Mouse (Mus musculus): Measurements from ENCODE around the gene Eif2ak1.
A peak's percentile ranks its signal among the peaks of the same experiment; 100 is the strongest.
"Not testable (repeated sequence)": the region's sequence is repeated elsewhere in the genome, so short reads cannot be mapped to it uniquely, and the experiment has no call there.

The Eif2ak1 gene

GRCm38 (mm10) chr5:143817116-143817930, at the start of gene Eif2ak1:
Gene Eif2ak1 (plus strand): TSS chr5:143817788.
- peak; percentile 98 for DNase-seq (ENCODE audit: low spot score)

DNA sequence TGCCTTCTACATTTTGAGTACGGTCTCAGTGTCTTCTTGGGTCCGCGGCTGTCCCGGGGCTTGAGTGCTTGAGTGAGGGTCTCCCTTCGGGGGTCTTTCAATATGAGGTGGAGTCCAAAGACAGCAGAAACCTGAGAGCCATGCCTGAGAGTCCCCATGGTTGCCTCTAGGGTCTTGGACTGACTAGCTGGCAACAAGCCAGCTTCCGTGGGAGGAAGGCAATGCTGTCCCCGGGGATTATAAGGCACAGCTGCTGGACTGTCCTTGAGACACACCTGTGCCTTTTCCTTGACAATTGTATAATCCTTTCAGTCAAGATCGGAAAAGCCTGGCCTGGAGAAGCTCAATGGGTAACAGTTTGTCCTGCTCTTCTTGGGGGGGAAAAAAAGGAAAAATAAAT, 35.6 kb upstream of the Eif2ak1 start:
- DNase-seq (ENCODE audit: low spot score) = no peak

- DNase-seq (ENCODE audit: low spot score) = no peak
Measured at GRCm38 (mm10) chr5:143785391-143785790, 32.2 kb upstream of the Eif2ak1 start.

DNA sequence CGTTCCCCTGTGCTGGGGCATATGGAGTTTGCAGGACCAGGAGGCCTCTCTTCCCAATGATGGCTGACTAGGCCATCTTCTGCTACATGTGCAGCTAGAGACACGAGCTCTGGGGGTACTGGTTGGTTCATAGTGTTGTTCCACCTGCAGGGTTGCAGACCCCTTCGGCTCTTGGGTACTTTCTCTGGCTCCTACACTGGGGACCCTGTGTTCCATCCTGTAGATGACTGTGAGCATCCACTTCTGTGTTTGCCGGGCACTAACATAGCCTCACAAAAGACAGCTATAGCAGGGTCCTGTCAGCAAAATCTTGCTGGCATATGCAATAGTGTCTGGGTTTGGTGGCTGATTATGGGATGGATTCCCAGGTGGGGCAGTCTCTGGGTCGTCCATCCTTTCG, 16.4 kb upstream of the Eif2ak1 start:
- not testable (repeated sequence) for DNase-seq (ENCODE audit: low spot score)

DNA sequence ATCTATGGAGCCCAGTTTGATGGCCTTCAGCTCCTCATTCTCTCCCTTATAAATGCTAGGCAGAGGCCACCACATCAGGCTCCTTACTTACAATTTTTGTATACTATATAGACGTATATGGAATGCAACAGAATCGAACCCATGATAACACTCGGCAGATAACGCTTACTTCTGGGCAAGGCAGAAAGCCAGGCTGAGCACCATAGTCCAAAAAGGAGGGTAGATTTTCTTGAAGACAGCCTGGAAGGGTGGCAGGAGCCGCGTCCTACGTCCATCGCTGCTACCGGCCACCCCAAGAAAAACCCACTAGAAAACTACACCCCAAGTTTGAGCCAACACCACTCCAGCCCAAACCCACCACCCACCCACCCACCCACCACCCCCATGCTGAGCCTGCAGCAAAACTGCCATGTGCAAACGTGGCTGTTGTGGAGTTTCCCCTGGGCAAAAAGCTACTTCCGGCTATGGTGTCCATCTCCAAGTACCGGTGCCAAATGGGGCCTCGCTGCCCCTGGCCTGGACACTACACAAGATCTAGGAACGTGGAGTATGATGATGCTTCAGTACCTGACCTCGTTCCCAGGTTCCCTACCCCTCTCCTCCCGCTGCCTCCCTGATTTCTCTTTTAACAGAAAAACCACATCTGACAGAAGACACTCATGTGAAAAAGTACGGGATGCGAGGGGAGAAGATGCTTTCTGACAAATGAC, 13.4 kb upstream of the Eif2ak1 start:
- DNase-seq (ENCODE audit: low spot score) = no peak

- DNase-seq (ENCODE audit: low spot score) = no peak
Measured at GRCm38 (mm10) chr5:143807268-143807667, 10.3 kb upstream of the Eif2ak1 start.

- no peak for DNase-seq (ENCODE audit: low spot score)
Measured at GRCm38 (mm10) chr5:143809421-143810090, 8.0 kb upstream of the Eif2ak1 start.

DNA sequence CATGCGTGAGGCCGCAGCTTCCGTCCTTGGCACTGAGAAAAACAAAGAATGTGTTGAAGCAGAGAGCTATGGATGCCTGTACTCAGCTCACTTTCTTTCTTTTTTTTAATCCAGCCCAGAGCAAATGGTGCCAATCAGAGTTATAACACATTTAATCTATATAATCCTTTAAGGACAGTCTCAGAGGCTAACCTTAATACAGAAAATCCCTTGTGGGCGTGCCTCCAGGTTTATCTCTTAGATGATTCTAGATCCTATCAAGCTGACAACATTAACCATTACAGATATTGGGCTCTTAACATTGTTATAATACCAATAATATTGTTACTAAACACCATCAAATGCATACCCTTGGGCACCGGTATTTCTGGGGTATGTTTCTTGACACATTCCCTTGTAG, 5.9 kb upstream of the Eif2ak1 start:
- no peak for DNase-seq (ENCODE audit: low spot score)

GRCm38 (mm10) chr5:143814626-143815025, 3.0 kb upstream of the Eif2ak1 start:
- DNase-seq (ENCODE audit: low spot score) = no peak

- DNase-seq (ENCODE audit: low spot score) = no peak
Measured at GRCm38 (mm10) chr5:143817931-143818311, 333 bp downstream of the Eif2ak1 start.

DNA sequence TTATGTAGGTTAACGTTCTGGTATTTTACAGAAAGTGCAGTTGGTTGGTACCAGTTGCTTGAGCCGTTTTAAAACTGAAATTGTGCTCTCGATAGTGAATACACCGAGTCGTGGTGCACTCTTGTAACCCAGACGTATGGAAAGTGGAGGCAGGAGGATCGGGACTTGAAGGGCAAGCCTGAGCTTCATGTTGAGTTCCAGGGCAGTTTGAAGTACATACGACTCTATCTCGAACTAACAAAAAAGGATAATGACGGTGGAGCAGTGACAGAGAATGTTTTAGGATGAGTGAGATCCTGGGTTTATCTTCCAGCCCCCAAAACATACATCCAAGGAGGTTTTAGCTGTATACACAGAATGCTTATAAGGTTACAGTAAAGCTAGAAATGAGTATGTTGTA, 873 bp downstream of the Eif2ak1 start:
- peak; percentile 1 for DNase-seq (ENCODE audit: low spot score)

DNA sequence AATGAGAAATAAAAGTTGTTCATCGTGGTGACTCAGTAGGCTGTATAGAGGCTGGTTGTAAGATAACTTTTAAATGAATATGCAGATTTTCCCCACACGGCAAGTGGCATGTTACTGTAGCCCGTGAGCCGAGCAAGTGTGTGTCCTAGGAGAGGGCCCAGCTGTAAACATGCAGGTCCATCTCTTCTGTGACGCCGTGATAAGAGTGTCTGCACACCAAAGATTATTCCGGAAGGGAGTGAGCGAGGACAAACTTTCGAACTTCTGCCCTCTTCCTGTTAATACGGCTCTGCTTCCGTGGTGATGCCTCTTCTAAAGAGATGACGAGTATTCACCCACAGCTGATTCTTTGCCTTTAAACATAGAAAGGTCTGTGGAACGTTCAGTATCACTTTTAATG, 1.4 kb downstream of the Eif2ak1 start:
- no peak for DNase-seq (ENCODE audit: low spot score)

GRCm38 (mm10) chr5:143819906-143820660, 2.5 kb downstream of the Eif2ak1 start:
- no peak for DNase-seq (ENCODE audit: low spot score)

GRCm38 (mm10) chr5:143820820-143821219, 3.2 kb downstream of the Eif2ak1 start:
- no peak for DNase-seq (ENCODE audit: low spot score)

DNA sequence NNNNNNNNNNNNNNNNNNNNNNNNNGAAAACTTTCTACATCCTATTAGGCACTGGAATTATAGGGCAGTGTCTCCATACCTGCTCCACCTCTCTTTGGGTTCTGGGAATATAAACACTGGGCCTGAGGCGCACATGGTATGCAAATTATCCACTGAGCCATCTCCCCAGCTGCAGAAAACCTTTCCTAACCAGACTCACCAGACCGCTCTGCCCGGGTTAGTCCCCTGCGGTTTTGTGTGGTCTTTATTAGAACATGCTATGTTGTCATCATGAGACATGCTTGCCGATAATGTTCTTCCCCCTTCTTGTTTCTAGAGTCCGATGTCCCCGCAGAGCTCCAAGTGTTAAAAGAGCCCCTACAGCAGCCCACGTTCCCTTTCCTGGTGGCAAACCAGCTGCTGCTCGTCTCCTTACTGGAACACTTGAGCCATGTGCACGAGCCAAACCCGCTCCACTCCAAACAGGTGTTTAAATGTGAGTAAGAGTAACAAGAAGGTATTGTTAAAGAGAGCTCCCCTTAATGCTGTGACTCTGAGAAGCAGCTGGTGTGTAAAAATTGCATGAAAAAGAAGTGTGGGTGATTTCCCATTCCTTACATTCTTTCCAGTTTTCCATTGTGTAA, 54.1 kb downstream of the Eif2ak1 start:
- DNase-seq (ENCODE audit: low spot score) = no peak

DNA sequence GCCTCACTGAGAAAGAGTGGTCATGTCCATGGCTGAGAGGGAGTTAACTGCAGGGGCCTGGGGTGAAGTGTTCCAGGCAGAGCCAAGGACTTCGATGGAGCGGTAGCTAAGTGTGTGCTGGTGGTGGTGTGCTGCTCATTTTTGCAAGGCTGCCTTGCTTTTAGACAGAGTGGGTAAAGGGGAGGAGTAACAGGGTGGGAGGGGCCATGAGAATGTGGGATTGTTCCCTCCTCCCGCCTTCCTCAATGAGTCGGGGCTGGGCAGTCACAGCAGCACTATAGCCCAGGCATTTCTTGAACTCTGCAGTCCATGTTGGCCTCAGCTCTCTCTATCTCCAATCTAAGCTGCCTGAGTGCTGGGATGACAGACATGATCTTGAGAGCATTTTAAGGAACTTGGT, 57.0 kb downstream of the Eif2ak1 start:
- DNase-seq (ENCODE audit: low spot score) = no peak

DNA sequence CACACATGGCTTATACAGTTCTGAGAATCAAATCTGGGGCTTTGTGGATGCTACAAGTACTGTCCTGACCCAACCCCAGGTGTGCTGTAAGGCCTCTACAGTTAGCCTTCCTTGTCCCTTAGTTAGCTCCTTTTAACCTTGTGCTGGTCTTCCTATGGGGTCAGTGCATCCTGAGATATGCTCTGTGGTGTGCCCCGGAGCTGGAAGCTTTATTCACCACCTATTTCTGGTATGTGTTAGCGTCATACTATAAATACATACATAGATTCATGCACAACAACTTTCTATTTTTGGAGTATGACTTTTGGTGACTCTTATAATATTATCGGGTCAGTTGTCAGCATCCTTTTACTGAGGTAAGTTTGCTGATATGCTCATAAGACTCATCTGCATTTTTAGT, 67.7 kb downstream of the Eif2ak1 start:
- DNase-seq (ENCODE audit: low spot score) = no peak

- DNase-seq (ENCODE audit: low spot score) = no peak
Measured at GRCm38 (mm10) chr5:143890741-143891140, 73.2 kb downstream of the Eif2ak1 start.

GRCm38 (mm10) chr5:143892255-143892886, 74.8 kb downstream of the Eif2ak1 start:
- DNase-seq (ENCODE audit: low spot score) = peak; percentile 8

GRCm38 (mm10) chr5:143893396-143893795, 75.8 kb downstream of the Eif2ak1 start:
- no peak for DNase-seq (ENCODE audit: low spot score)

DNA sequence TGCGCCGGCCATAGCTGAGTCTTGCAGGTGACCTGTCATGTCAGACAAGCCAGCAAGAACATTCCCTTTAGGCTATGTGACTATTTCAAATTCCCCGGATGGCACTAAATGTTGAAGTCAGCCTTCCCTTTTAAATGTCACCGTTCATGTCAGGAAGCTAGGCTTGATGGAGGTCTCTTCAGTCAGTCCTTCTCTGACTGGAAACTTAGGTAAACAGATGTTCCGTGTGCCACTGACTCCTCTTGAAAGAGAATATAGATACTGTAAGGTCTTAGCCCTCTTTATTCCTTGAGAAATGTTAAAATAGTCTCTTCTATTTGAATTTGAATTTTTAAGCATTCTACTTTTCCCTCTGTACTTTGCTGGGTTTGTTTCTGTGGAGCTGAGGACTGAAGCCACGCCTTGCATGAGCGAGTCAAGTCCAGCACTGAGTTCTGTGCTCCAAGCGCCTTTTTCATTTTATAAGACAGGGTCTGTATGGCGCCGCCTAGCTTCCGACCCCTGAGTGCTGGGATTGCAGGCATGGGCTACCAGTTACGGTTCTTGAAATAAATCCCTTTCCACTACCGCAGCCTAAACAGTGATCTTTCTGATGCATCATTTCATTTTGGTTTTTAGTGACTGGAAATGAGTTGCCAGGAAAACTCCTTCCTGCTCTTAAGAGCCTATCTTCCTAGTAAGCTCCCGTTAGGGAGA, 80.2 kb downstream of the Eif2ak1 start, which contains the start of gene Ankrd61:
Gene Ankrd61, minus strand, starts transcription at position 51 of the 696 bp plus-strand sequence.
- no peak for DNase-seq (ENCODE audit: low spot score)

All from embryo, embryonic 10.5 days (tissue).